Mouse (Mus musculus) spleen, adult 2 months (tissue): ENCODE results near the gene Rad17. TPM values are rescaled to one million over a fixed set of nuclear protein-coding genes. Genes with fewer than 3 reads are reported as not detected.

Experiments
- DNase-seq, 2 experiments: peaks; one replicate each; pipeline versions ENCODE4 v3.0.0 to v3.0.0-alpha.2; 2012 to 2021; ENCODE audit warnings: low spot score in 2 of 2, low read depth in 1 of 2
- H3K27ac ChIP-seq: fragments of 200-500 bp; 2 replicates; pipeline ENCODE4 v1.5.1; 2012; ENCODE audit warnings: low read length, inconsistent platforms; ENCODE audit not compliant: insufficient read depth
- H3K27me3 ChIP-seq: fragments of 200-500 bp; 2 replicates; pipeline ENCODE4 v1.6.1; 2012; ENCODE audit warnings: mild to moderate bottlenecking, moderate library complexity, low read length, inconsistent platforms; ENCODE audit not compliant: control insufficient read depth, insufficient read depth
- H3K36me3 ChIP-seq: fragments of 200-500 bp; 2 replicates; pipeline ENCODE4 v1.6.1; 2012; ENCODE audit warnings: mild to moderate bottlenecking, low read length, inconsistent platforms; ENCODE audit not compliant: control insufficient read depth, insufficient read depth
- H3K4me1 ChIP-seq: fragments of 200-500 bp; 2 replicates; pipeline ENCODE4 v1.6.1; 2011; ENCODE audit warnings: inconsistent platforms; ENCODE audit not compliant: control insufficient read depth, insufficient read depth, insufficient read length
- H3K4me3 ChIP-seq: fragments of 200-500 bp; 2 replicates; pipeline ENCODE4 v1.5.1; 2011; ENCODE audit warnings: mild to moderate bottlenecking, inconsistent platforms; ENCODE audit not compliant: insufficient read depth, insufficient read length; ENCODE audit errors: extremely low read depth
- CTCF ChIP-seq: fragments of 200-500 bp; IDR thresholded peaks from 2 replicates; pipeline ENCODE4 v1.5.1; 2011; ENCODE audit warnings: mild to moderate bottlenecking, inconsistent platforms; ENCODE audit not compliant: insufficient read depth, insufficient read length, insufficient replicate concordance; ENCODE audit errors: extremely low read depth
- POLR2A ChIP-seq: fragments of 200-500 bp; IDR thresholded peaks from 2 replicates; pipeline ENCODE4 v1.6.1; 2011; ENCODE audit warnings: low read depth, low read length, inconsistent platforms
- WGBS: fragments of 180-500 bp; shearing (Covaris S2); methylation state at CpG from one replicate; pipeline ENCODE4 v1.1.7; 2018; 5-methylcytosine and 5-hydroxymethylcytosine counted together
- polyA plus RNA-seq: library from polyadenylated mRNA; depleted of rRNA; stranded (reverse); fragments of >200 nt; gene quantifications from 2 replicates; pipeline ENCODE4 v1.2.3, GENCODE M21; 2012

Rad17 gene
- polyA plus RNA-seq, 1 experiment, result 2.7 TPM

DNA sequence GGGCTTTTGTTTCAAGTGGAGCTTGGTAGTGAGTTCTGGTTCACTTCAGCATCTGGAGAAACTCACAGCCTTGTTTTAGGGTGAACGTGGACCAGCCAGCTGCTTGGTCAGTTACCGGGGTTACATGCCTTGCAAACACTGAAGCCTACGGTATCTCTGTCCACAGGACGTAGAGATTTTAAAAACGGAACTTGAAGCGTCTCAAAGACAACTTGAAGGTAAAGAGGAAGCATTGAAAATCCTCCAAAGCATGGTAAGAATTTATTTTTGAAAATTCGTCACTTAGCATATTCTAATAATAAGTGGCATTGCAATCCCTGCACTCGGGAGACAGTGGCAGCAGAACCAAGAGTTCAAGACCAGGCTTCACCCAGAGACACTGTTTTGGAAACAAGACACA, 30.8 kb upstream of the Rad17 start:
- no peak for DNase-seq
- Histone ChIP-seq H3K27me3 (no peaks in the 10 kb centered on the region), H3K4me3 (no peak overlapping the region), H3K4me1 (peaks cover 2% of the 10 kb centered on the region; the same call in 1 of the 2 replicates), H3K36me3 (peaks cover 7% of the 10 kb centered on the region), H3K27ac (no peak overlapping the region)
- no peak for TF ChIP-seq CTCF
- no peak for TF ChIP-seq POLR2A
- 88% methylated on average over 8 of the region's 8 CpGs for WGBS

DNA sequence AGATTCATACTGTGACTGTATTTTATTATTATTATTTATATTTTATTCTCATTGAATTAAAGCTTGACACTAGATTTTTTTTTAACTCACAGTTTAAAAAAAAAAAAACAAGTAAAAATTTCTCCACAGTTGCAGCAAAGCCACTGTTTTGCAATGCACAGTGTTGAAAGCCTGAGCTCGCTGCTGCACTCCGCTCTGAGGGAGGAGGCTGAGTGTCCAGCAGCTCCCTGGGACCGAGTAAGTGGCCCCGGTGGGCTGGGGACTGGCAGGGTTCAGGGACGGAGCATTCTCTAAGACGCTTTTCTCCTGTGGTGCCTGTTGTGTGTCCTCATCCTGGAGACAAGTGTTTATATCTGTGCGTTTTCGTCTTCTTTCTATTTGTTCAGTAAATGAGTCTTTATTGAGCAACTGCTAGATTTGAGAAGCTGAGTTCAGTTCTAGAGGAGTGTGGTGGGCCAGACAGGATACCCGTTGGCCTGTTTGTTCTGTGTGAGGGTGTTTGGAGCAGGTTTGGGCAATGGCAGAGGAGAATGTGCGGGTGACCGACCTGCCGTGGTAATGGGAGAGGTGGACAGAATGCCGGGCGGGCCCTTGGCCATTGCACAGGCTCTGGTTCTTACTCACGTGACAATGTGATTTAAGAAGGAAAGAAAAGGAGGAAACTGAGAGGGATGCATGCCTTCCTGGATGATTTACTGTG, 25.2 kb upstream of the Rad17 start:
- Histone ChIP-seq H3K4me1 (no peaks in the 10 kb centered on the region), H3K4me3 (no peak overlapping the region), H3K27ac (no peak overlapping the region; the same call in 1 of the 2 replicates), H3K36me3 (peaks cover 4% of the 10 kb centered on the region), H3K27me3 (no peaks in the 10 kb centered on the region)
- no peak for DNase-seq
- WGBS, result 86% methylated on average over 15 of the region's 15 CpGs
- TF ChIP-seq POLR2A, result no peak

DNA sequence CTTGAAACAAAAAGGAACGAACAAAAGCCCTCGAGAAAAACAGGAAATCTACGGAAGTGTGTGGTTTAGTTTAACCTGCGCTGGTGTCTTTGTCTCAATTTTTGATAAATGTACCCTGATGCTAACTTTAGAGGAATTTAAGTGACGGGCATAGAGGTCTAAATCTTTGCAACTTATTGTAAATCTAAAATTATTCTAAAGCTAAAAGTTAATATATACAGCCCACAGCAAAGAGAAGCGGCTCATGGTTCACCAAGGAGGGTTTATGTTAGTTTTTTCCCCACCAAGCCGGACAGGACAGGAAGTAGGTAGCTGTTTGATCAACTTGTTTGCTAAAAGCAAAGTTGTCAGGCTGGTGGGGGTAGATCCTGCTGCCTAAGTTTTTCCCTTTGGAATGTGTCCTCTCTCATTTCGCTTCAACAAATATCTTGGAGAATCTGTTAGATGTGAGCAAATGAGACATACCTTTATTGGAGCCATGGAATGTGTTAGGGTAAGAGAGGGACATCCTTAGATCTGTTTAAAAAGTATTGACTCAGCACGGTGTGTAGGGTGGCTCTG, 19.4 kb upstream of the Rad17 start:
- Histone ChIP-seq H3K27ac (peak overlapping the region; percentile 20; the same call in 1 of the 2 replicates), H3K27me3 (no peaks in the 10 kb centered on the region), H3K36me3 (no peaks in the 10 kb centered on the region), H3K4me1 (peaks cover 2% of the 10 kb centered on the region; the same call in 1 of the 2 replicates), H3K4me3 (peak overlapping the region; percentile 80)
- no peak for DNase-seq
- no peak for TF ChIP-seq CTCF
- TF ChIP-seq POLR2A, result no peak
- 9% methylated on average over 9 of the region's 9 CpGs for WGBS

DNA sequence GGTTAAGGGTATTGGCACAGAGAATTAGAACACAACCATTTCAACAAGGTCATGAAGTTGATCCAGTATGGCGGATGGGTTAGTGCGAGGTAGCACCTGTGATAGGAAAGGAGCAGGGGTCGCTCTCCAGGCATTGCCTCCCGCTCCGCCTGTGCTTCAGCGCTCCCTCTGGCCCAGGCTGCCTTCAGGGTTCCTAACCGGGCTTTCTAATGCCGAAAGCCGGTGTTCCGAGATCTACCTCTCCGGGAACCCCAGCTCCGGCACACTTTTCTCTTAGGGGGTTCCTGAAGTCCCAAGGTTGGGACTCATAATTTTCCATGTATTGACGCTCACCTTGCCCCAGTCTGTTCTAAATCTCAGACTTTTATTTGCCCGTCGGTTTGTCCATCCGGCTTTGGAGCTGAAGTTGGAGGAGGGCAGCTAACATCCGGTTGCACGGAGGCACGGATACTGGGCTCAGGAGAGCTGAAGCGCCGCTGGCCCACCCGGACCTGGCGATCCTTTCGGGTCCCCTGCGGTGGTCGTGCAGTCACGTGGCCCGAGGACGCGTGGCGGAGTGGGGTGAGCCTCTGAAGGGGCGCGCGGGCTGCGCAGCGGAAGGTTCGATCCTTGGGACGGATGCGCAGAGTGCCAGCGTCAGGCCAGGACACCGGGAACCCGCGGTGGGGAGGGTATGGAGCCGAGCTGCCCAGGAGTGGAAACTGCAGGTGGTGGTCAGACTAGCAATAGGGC, 18.6 kb upstream of the Rad17 start, which contains the start of gene Ccdc125:
Ccdc125 (plus strand) TSS at position 427 of the 732 bp plus-strand sequence.
- WGBS, result under 1% methylated on average over 44 of the region's 44 CpGs
- TF ChIP-seq CTCF (no peak), POLR2A (peak; percentile 25)
- peak in 1 of 2 experiments; percentile 35 for DNase-seq
- Histone ChIP-seq H3K4me1 (peaks cover 2% of the 10 kb centered on the region; the same call in 1 of the 2 replicates), H3K36me3 (no peaks in the 10 kb centered on the region), H3K27ac (peak within 1 kb of the TSS; percentile 97), H3K4me3 (peak within 1 kb of the TSS; percentile 80), H3K27me3 (no peaks in the 10 kb centered on the region)

DNA sequence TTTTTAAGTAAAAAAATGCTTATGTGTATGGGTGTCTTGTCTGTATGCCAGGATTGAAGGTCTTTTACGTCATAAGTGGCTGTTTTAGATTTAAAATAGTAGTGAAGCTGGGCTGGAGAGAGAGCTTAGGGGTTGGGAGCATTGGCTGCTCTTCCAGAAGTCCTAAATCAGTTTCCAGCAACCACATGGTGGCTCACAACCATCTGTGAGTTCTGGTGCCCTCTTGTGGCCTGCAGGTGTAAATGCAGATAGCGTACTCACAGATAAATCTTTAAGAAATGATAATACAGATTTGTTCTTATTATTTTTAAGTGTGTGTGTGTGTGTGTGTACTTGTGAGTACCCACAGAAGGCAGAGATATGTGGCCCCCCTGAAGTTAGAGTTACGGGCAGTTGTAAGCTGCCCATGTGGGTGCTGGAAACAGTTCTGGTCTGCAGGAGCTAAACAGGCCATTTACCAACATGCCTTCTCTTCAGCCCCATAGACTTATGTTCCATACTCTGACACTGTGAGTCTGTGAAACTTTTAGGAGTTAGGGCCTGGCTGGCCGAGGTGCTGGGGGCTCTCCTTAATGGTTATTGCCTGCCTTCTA, 9.1 kb upstream of the Rad17 start:
- TF ChIP-seq POLR2A (no peak), CTCF (peak; percentile 55; the same call in 1 of the 2 replicates)
- no peak overlapping the region for H3K4me3 ChIP-seq
- DNase-seq, result peak; percentile 37 to 52
- H3K27ac ChIP-seq, result no peak overlapping the region
- H3K27me3 ChIP-seq, result no peaks in the 10 kb centered on the region
- H3K36me3 ChIP-seq, result peaks cover 5% of the 10 kb centered on the region; the same call in 1 of the 2 replicates
- no peaks in the 10 kb centered on the region for H3K4me1 ChIP-seq
- 29% methylated on average over 4 of the region's 4 CpGs for WGBS

DNA sequence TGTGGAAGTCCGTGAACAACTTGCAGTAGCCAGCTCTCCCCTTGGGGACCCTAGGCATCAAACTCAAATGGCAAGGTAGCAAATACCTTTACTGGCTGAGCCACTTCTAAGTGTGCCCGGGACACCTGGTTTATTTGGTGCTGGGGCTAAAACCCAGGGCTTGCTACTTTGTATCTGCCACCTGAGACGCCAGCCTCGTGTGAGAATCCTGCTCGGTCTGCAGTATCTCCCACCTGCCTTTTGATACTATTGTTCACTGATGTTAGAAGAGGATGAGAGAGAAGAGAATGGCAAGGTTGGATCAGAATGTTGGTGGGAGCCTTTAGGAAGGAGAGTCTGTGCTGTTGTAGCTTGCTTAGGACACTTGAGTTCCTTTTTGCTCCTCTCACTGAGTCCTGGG, 7.2 kb upstream of the Rad17 start:
- Histone ChIP-seq H3K36me3 (peaks cover 5% of the 10 kb centered on the region; the same call in 1 of the 2 replicates), H3K27ac (no peak overlapping the region), H3K27me3 (no peaks in the 10 kb centered on the region), H3K4me3 (no peak overlapping the region), H3K4me1 (no peaks in the 10 kb centered on the region)
- no peak for DNase-seq
- 90% methylated on average over 5 of the region's 5 CpGs for WGBS
- TF ChIP-seq CTCF (no peak), POLR2A (no peak)
